Mouse (Mus musculus): ENCODE results near the gene Scp2. TPM values are rescaled to one million over a fixed set of nuclear protein-coding genes. Genes with fewer than 3 reads are reported as not detected.

The Scp2 gene
- polyA plus RNA-seq, 1 experiment from 2014 or later = 224 TPM

DNA sequence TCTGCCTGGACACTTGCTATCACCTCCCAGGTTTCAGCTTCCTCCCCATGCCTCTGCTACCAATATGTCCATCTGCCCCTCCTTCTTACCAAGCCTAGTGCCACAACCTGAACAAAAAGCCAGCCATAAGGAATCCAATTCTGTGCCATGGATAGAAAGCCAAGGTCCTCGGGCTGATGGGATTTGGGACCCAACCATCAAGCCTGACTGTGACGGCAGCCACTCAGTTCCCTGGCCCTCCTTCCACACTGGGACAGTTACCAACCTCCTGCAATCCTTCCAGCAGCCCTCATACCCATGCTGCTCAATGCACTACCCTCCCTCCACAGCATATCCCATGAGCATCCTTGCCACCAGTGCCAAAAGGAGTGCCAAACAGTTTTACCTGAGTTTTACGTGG, 128.5 kb downstream of the Scp2 start:
- WGBS = 77% methylated on average over 3 of the region's 3 CpGs
- Histone ChIP-seq H3K4me3 (replicated peaks) (no peak overlapping the region), H3K4me1 (peaks cover 6% of the 10 kb centered on the region), H3K27ac (replicated peaks) (no peak overlapping the region), H3K9ac (no peak overlapping the region), H3K9me3 (replicated peaks) (no peaks in the 10 kb centered on the region), H3K27me3 (no peaks in the 10 kb centered on the region), H3K4me2 (replicated peaks) (no peak overlapping the region), H3K36me3 (peaks cover 3% of the 10 kb centered on the region; the same call in 1 of the 2 replicates)
- ATAC-seq (ENCODE audit: insufficient number of reproducible peaks, low FRiP score, low TSS enrichment, low read depth) = no peak

DNA sequence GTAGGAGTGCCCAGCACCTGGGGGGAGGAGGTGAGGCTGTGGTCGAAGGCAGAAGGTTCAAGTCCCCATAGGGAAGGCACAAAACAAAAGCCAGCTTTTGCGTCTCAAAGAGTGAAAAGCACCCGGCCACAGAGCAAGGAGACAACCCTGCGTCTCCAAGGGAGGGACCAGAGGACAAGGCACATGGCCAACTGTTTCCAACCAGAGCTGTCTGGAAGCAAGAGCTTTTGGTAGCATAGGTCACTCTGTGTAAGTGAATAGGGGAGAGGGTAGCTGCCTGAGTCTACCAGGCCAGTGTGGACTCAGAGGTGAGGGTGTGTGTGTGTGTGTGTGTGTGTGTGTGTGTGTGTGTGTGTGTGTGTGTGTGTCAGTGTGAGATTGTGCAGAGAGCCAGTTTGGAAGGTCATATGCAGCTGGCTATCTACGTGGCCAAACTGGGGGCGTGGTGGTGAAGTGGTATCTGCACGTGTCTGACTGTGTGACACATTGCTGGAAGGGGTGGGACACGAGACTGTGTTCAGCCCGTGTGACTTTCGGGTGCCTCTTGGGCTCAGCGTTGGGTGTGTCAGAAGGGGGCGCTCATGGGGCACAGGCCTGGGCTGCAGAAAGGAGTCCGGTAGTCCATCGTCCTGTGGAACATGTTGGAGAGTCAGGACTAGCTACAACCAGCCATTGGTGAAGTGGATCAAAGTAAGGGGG, 129.6 kb downstream of the Scp2 start:
- no peak overlapping the region for H3K4me2 ChIP-seq (replicated peaks)
- no peak for ATAC-seq (ENCODE audit: insufficient number of reproducible peaks, low FRiP score, low TSS enrichment, low read depth)

DNA sequence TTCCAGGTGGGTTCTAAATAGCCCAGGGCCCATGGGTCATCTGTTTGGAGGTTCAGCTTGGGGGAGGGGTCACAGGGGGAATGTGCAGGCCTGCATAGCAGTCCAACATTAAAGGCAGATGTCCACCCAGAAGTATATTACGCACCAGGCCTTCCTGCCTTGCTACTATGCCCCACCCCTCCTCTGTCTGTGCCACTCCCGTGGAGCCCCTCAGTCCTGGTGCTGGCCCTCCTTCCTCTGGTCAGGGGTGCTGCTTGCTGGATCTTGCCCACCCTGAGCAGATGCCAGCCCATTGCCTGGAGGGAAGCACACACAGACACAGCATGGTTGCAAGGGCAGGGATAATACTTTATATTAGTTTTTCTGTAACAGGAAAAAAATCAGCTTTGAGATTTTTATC, 130.3 kb downstream of the Scp2 start:
- Histone ChIP-seq H3K4me2 (replicated peaks) (no peak overlapping the region), H3K9ac (no peak overlapping the region), H3K27ac (replicated peaks) (no peak overlapping the region), H3K27me3 (no peaks in the 10 kb centered on the region), H3K36me3 (no peaks in the 10 kb centered on the region), H3K4me1 (peaks cover 6% of the 10 kb centered on the region), H3K9me3 (replicated peaks) (no peaks in the 10 kb centered on the region), H3K4me3 (replicated peaks) (no peak overlapping the region)
- 52% methylated on average over 2 of the region's 2 CpGs for WGBS
- no peak for ATAC-seq (ENCODE audit: insufficient number of reproducible peaks, low FRiP score, low TSS enrichment, low read depth)

More for the DNA sequence above, 129.6 kb downstream of the Scp2 start:
- WGBS = 71% methylated on average over 14 of the region's 14 CpGs
- Histone ChIP-seq H3K4me3 (replicated peaks) (no peak overlapping the region), H3K4me1 (peaks cover 6% of the 10 kb centered on the region), H3K36me3 (0 out of 2 replicates have a peak, but pooled peaks cover 1% of the 10 kb centered on the region), H3K9me3 (replicated peaks) (no peaks in the 10 kb centered on the region), H3K27ac (replicated peaks) (no peak overlapping the region), H3K27me3 (no peaks in the 10 kb centered on the region), H3K9ac (no peak overlapping the region)

DNA sequence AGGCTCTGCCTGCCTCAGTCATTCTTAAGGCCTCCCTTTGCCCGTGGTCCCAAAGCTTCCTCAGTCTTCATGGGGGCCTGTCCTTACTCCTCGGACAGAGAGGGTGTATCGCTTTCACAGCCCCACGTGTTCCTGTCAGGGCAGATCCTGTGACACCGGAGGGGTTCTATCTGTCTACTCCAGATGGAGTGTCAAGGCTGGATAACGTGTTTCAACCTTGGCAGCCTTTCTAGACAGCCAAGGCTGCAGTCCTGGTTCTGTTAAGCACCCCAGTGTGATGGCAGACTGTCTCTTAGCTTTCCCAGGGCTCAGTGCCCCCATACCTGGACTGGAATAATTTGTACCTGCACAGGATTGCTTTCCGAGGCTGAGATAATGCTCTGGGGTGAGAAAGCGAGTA, 136.3 kb downstream of the Scp2 start:
- no peak for ATAC-seq (ENCODE audit: insufficient number of reproducible peaks, low FRiP score, low TSS enrichment, low read depth)
- Histone ChIP-seq H3K27ac (replicated peaks) (no peak overlapping the region), H3K4me1 (peaks cover 3% of the 10 kb centered on the region; the same call in 1 of the 2 replicates), H3K27me3 (no peaks in the 10 kb centered on the region), H3K9me3 (replicated peaks) (no peaks in the 10 kb centered on the region), H3K4me3 (replicated peaks) (no peak overlapping the region), H3K36me3 (no peaks in the 10 kb centered on the region), H3K9ac (no peak overlapping the region), H3K4me2 (replicated peaks) (no peak overlapping the region)
- 58% methylated on average over 8 of the region's 8 CpGs for WGBS

DNA sequence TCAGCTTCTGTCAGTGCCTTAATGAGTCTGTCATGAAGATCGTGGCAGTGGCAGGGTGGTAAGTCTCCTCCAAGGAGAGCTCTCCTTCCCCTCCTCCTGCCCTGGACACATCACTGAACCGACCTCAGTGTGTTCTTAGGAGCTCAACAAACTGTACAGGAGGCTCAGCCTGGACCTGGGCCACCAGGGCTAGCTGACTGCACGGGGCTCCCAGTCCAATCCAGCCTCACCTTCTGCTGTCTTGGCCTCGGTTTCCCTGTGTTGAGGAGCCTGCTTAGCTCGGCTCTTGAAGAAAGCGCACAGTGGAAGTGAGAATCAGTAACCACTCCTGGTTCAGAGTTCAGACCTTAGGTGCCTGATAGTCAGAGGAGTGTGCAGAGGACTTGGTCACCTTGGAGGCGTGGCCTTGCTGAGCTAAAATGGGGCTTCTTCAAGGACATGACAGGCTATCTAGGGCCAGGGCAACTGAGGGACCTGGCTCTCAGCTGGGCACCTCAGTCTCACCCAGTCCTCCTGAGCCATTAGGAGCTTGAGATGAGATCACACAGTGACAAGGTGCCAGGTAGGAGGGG, 137.2 kb downstream of the Scp2 start:
- whole genome bisulfite sequencing = 79% methylated on average over 7 of the region's 7 CpGs
- no peaks in the 10 kb centered on the region for H3K9me3 ChIP-seq (replicated peaks)
- H3K36me3 ChIP-seq = no peaks in the 10 kb centered on the region
- no peak overlapping the region for H3K4me3 ChIP-seq (replicated peaks)
- no peak overlapping the region for H3K4me2 ChIP-seq (replicated peaks)
- H3K4me1 ChIP-seq = peaks cover 12% of the 10 kb centered on the region; the same call in 1 of the 2 replicates
- ATAC-seq (ENCODE audit: insufficient number of reproducible peaks, low FRiP score, low TSS enrichment, low read depth) = no peak
- no peak overlapping the region for H3K27ac ChIP-seq (replicated peaks)
- no peak overlapping the region for H3K9ac ChIP-seq
- H3K27me3 ChIP-seq = no peaks in the 10 kb centered on the region

DNA sequence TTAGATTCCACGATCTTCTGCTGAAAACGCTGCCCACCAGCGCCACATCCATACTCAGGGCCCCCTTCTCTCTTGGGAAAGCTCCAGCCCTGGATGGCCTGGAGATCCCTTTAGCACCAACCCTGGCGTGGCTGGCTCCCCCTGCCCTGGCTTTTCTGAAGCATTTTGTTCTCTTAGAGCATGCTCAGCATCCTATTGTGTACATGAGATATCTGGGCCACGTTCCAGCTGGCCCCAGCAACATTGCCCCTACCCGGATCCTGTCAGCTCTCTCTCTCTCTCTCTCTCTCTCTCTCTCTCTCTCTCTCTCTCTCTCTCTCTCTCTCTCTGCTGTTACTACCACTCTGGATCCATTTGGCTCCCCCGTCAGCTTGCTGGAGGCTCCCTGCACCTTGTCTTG, 139.5 kb downstream of the Scp2 start:
- no peaks in the 10 kb centered on the region for H3K27me3 ChIP-seq
- H3K9ac ChIP-seq = no peak overlapping the region
- no peaks in the 10 kb centered on the region for H3K9me3 ChIP-seq (replicated peaks)
- WGBS = 51% methylated on average over 7 of the region's 7 CpGs
- peaks cover 20% of the 10 kb centered on the region; the same call in 1 of the 2 replicates for H3K4me1 ChIP-seq
- no peaks in the 10 kb centered on the region for H3K36me3 ChIP-seq
- no peak overlapping the region for H3K4me2 ChIP-seq (replicated peaks)
- ATAC-seq (ENCODE audit: insufficient number of reproducible peaks, low FRiP score, low TSS enrichment, low read depth) = no peak
- 0 out of 2 replicates have a peak overlapping the region, but pooled peaks have one; percentile 17 for H3K27ac ChIP-seq (replicated peaks)
- H3K4me3 ChIP-seq (replicated peaks) = no peak overlapping the region

DNA sequence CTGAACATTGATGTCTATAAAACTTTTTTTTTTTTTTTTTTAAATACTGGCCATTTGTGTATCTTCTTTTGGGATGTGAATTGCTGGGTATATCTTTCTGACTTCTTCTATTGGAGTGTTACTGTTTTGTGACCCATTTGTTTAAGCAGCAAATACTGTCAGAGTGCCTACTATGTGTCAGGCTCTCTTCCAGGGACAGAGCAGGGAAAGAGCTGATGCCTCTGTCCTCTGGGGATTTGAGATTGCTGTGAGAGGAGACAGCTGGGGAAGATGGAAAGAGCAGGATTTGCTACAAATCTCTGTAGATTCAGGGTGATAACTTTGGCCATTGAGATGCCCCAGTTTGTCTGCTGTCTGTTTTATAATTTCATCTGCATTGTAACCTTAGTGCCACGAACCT, 145.4 kb downstream of the Scp2 start:
- Histone ChIP-seq H3K9ac (no peak overlapping the region), H3K27ac (replicated peaks) (no peak overlapping the region), H3K4me2 (replicated peaks) (no peak overlapping the region), H3K36me3 (no peaks in the 10 kb centered on the region), H3K4me3 (replicated peaks) (no peak overlapping the region), H3K4me1 (peaks cover 36% of the 10 kb centered on the region), H3K9me3 (replicated peaks) (no peaks in the 10 kb centered on the region), H3K27me3 (no peaks in the 10 kb centered on the region)
- ATAC-seq (ENCODE audit: insufficient number of reproducible peaks, low FRiP score, low TSS enrichment, low read depth) = no peak
- 74% methylated on average over 1 of the region's 1 CpGs for WGBS

DNA sequence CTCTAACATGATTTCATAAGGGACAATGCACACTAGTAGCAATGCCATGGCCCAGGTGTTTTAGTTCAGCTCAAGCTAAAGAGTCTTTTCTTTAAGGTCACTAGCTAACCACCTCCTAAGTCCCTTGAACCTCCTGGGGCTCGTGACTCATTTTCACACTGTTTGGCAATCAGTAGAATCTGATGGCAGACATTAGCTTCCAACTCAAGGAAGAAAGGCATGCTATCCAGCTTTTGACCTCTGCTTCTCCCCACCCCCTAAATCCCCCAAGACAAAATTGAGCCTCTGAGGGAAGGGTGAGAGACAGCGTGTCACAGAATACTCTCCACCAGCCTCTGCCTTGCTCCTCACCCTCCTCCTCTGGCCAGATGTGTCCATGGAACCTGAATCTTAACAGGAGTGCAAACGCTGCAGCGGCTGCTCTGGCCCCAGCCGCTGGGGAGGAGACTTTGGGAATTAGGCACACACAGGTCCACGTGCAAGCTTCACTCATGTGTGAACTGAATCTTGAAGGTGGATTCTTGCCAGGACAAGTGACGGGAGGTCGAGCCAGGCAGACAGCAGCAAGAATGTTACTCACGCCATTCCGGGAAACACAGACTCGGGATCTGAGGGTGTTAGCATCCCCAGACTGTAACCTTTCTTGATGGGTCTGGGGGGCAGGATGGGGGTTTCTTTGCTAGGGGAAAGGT, 146.0 kb downstream of the Scp2 start:
- H3K36me3 ChIP-seq = no peaks in the 10 kb centered on the region
- no peak overlapping the region for H3K4me3 ChIP-seq (replicated peaks)
- H3K9me3 ChIP-seq (replicated peaks) = no peaks in the 10 kb centered on the region
- WGBS = 23% methylated on average over 11 of the region's 11 CpGs
- H3K27ac ChIP-seq (replicated peaks) = no peak overlapping the region
- H3K27me3 ChIP-seq = no peaks in the 10 kb centered on the region
- peaks cover 35% of the 10 kb centered on the region for H3K4me1 ChIP-seq
- H3K4me2 ChIP-seq (replicated peaks) = no peak overlapping the region
- no peak for ATAC-seq (ENCODE audit: insufficient number of reproducible peaks, low FRiP score, low TSS enrichment, low read depth)
- H3K9ac ChIP-seq = no peak overlapping the region

DNA sequence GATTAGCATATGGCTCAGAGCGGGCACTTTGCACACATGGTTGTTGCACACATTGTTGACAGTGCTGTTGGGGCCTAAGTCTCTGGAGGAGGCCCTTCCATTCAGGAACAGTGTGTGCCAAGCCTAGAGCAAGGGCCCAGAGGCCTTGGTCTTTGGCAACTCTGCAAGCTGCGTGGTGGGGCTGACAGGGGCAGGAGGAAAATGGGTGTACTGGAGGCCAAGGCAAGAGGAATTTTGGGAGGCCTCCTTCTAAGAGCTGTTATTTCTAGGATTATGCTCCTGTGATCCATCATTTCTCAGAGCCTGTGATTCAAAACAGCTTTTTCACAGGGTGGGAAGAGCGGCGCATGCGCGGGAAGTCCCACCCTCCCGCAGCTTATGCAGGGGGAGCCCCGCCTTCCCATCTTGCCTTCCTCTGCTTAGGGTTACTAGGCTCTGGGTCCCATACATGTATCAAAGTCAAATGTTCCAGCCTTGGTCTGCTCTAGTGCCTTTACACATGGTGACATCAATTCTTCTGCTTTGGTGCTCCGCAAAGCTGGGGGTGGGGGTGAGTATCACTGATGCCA, 148.3 kb downstream of the Scp2 start:
- Histone ChIP-seq H3K4me2 (replicated peaks) (no peak overlapping the region), H3K9me3 (replicated peaks) (no peaks in the 10 kb centered on the region), H3K36me3 (no peaks in the 10 kb centered on the region), H3K9ac (no peak overlapping the region), H3K27me3 (no peaks in the 10 kb centered on the region), H3K4me3 (replicated peaks) (no peak overlapping the region), H3K4me1 (peaks cover 16% of the 10 kb centered on the region), H3K27ac (replicated peaks) (peak overlapping the region; percentile 70)
- WGBS = 75% methylated on average over 9 of the region's 9 CpGs
- ATAC-seq (ENCODE audit: insufficient number of reproducible peaks, low FRiP score, low TSS enrichment, low read depth) = peak; percentile 32; the same call in 1 of the 2 replicates

DNA sequence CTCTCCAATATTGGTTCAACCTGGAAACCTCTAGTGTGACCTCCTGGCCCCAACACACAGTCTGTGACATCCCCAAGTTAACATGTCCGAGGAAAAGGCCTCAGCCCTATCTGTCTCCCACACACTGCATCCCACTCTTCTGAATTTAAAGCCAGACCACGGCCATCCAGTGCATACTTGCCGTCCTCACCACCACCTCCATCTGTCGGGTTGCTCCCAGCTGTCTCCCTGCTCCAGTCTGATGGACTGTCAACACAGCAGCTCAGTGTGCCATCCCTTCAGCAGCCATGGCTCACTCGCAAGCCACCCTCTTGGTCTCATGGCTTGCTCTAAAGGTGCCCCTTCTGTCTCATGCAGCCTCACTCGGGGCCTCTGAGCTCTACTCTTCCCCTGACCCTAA, 149.1 kb downstream of the Scp2 start:
- Histone ChIP-seq H3K4me3 (replicated peaks) (no peak overlapping the region), H3K4me1 (peaks cover 16% of the 10 kb centered on the region), H3K27me3 (no peaks in the 10 kb centered on the region), H3K9me3 (replicated peaks) (no peaks in the 10 kb centered on the region), H3K27ac (replicated peaks) (peak overlapping the region; percentile 70), H3K9ac (no peak overlapping the region), H3K36me3 (no peaks in the 10 kb centered on the region), H3K4me2 (replicated peaks) (no peak overlapping the region)
- WGBS = 75% methylated on average over 6 of the region's 6 CpGs
- no peak for ATAC-seq (ENCODE audit: insufficient number of reproducible peaks, low FRiP score, low TSS enrichment, low read depth)

DNA sequence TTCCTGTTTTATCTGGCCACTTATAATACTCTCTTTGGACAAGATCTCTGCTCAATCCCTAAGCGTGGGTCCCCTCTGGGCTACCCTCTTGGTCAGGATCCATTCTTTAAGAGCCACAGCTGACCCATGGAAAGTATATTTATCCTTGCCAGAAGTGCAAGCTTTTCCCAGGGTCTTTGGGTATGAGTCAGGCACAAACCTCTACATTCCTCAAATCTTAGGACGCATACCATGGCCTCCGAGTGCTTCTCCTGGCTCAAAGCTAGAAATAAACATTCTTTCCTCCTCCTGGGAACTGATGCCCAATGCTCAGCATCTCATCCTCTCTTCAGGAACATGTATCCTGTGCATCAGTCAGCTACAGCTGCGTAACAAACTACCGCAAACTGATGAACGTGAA, 149.8 kb downstream of the Scp2 start:
- 87% methylated on average over 6 of the region's 6 CpGs for WGBS
- Histone ChIP-seq H3K27me3 (no peaks in the 10 kb centered on the region), H3K36me3 (no peaks in the 10 kb centered on the region), H3K4me2 (replicated peaks) (no peak overlapping the region), H3K4me3 (replicated peaks) (no peak overlapping the region), H3K4me1 (peaks cover 16% of the 10 kb centered on the region), H3K9ac (no peak overlapping the region), H3K9me3 (replicated peaks) (no peaks in the 10 kb centered on the region), H3K27ac (replicated peaks) (no peak overlapping the region)
- no peak for ATAC-seq (ENCODE audit: insufficient number of reproducible peaks, low FRiP score, low TSS enrichment, low read depth)

All from embryonic facial prominence, embryonic 15.5 days (tissue).